Mouse (Mus musculus): ENCODE data around the gene Dld. TPM values are rescaled to one million over a fixed set of nuclear protein-coding genes. Genes with fewer than 3 reads are reported as not detected.

Gene Dld
- polyA plus RNA-seq, 1 experiment from 2014 or later: 71.4 TPM

- no peaks in the 10 kb centered on the region for H3K9me3 ChIP-seq (ENCODE audit: low read length)
- TF ChIP-seq EP300 (IDR thresholded peaks at IDR 0.05) (no peak), CTCF (IDR thresholded peaks at IDR 0.05) (peak; percentile 83)
- H3K4me2 ChIP-seq (replicated peaks; ENCODE audit: low read depth, low read length): no peak overlapping the region
- no peaks in the 10 kb centered on the region for H3K4me1 ChIP-seq (ENCODE audit: insufficient read depth, low read depth, low read length)
- H3K36me3 ChIP-seq (ENCODE audit: insufficient read depth, low read length): no peaks in the 10 kb centered on the region
- peak; percentile 76 for ATAC-seq
- H3K27ac ChIP-seq (ENCODE audit: low read length): no peak overlapping the region
- no peak overlapping the region for H3K9ac ChIP-seq (replicated peaks; ENCODE audit: low read depth)
- 30% methylated on average over 9 of the region's 9 CpGs for WGBS
- DNase-seq (ENCODE audit: low spot score): peak; percentile 91
- H3K27me3 ChIP-seq (replicated peaks; ENCODE audit: insufficient read depth, low read length): no peaks in the 10 kb centered on the region
- no peak overlapping the region for H3K4me3 ChIP-seq (ENCODE audit: low read depth, low read length)
These were observed 23.5 kb upstream of the Dld start for GRCm38 (mm10) chr12:31374603-31375282.

GRCm38 (mm10) chr12:31369656-31370055 is 18.4 kb upstream of the Dld start:
- Histone ChIP-seq H3K4me2 (replicated peaks; ENCODE audit: low read depth, low read length) (no peak overlapping the region), H3K4me1 (ENCODE audit: insufficient read depth, low read depth, low read length) (no peaks in the 10 kb centered on the region), H3K36me3 (ENCODE audit: insufficient read depth, low read length) (no peaks in the 10 kb centered on the region), H3K27me3 (replicated peaks; ENCODE audit: insufficient read depth, low read length) (no peaks in the 10 kb centered on the region), H3K9ac (replicated peaks; ENCODE audit: low read depth) (no peak overlapping the region), H3K27ac (ENCODE audit: low read length) (no peak overlapping the region), H3K9me3 (ENCODE audit: low read length) (no peaks in the 10 kb centered on the region), H3K4me3 (ENCODE audit: low read depth, low read length) (no peak overlapping the region)
- no peak for DNase-seq (ENCODE audit: low spot score)
- no peak for ATAC-seq
- WGBS: 61% methylated on average over 7 of the region's 7 CpGs
- peak; percentile 21; the same call in 1 of the 2 replicates for TF ChIP-seq CTCF (IDR thresholded peaks at IDR 0.05)
- no peak for TF ChIP-seq EP300 (IDR thresholded peaks at IDR 0.05)

GRCm38 (mm10) chr12:31369118-31369517 is 17.9 kb upstream of the Dld start:
- Histone ChIP-seq H3K27ac (ENCODE audit: low read length) (no peak overlapping the region), H3K4me2 (replicated peaks; ENCODE audit: low read depth, low read length) (no peak overlapping the region), H3K27me3 (replicated peaks; ENCODE audit: insufficient read depth, low read length) (no peaks in the 10 kb centered on the region), H3K4me1 (ENCODE audit: insufficient read depth, low read depth, low read length) (no peaks in the 10 kb centered on the region), H3K9ac (replicated peaks; ENCODE audit: low read depth) (no peak overlapping the region), H3K4me3 (ENCODE audit: low read depth, low read length) (no peak overlapping the region), H3K36me3 (ENCODE audit: insufficient read depth, low read length) (no peaks in the 10 kb centered on the region), H3K9me3 (ENCODE audit: low read length) (no peaks in the 10 kb centered on the region)
- no peak for ATAC-seq
- no peak for DNase-seq (ENCODE audit: low spot score)
- TF ChIP-seq CTCF (IDR thresholded peaks at IDR 0.05) (no peak), EP300 (IDR thresholded peaks at IDR 0.05) (no peak)
- 89% methylated on average over 1 of the region's 1 CpGs for WGBS

- TF ChIP-seq CTCF (IDR thresholded peaks at IDR 0.05) (no peak), EP300 (IDR thresholded peaks at IDR 0.05) (no peak)
- no peak for ATAC-seq
These were observed 16.5 kb upstream of the Dld start for GRCm38 (mm10) chr12:31367721-31368120.

GRCm38 (mm10) chr12:31366428-31366827 is 15.2 kb upstream of the Dld start:
- H3K4me2 ChIP-seq (replicated peaks; ENCODE audit: low read depth, low read length): no peak overlapping the region
- H3K4me1 ChIP-seq (ENCODE audit: insufficient read depth, low read depth, low read length): no peaks in the 10 kb centered on the region
- no peak overlapping the region for H3K9ac ChIP-seq (replicated peaks; ENCODE audit: low read depth)
- DNase-seq (ENCODE audit: low spot score) (no peak), ATAC-seq (no peak)
- no peaks in the 10 kb centered on the region for H3K36me3 ChIP-seq (ENCODE audit: insufficient read depth, low read length)
- H3K27ac ChIP-seq (ENCODE audit: low read length): no peak overlapping the region
- H3K27me3 ChIP-seq (replicated peaks; ENCODE audit: insufficient read depth, low read length): no peaks in the 10 kb centered on the region
- 73% methylated on average over 3 of the region's 3 CpGs for WGBS
- H3K4me3 ChIP-seq (ENCODE audit: low read depth, low read length): no peak overlapping the region
- H3K9me3 ChIP-seq (ENCODE audit: low read length): no peaks in the 10 kb centered on the region
- TF ChIP-seq EP300 (IDR thresholded peaks at IDR 0.05) (no peak), CTCF (IDR thresholded peaks at IDR 0.05) (no peak)

More at GRCm38 (mm10) chr12:31367721-31368120, 16.5 kb upstream of the Dld start:
- H3K4me3 ChIP-seq (ENCODE audit: low read depth, low read length): no peak overlapping the region
- no peak overlapping the region for H3K27ac ChIP-seq (ENCODE audit: low read length)
- no peaks in the 10 kb centered on the region for H3K36me3 ChIP-seq (ENCODE audit: insufficient read depth, low read length)
- H3K9me3 ChIP-seq (ENCODE audit: low read length): no peaks in the 10 kb centered on the region
- no peak for DNase-seq (ENCODE audit: low spot score)
- H3K9ac ChIP-seq (replicated peaks; ENCODE audit: low read depth): no peak overlapping the region
- H3K4me2 ChIP-seq (replicated peaks; ENCODE audit: low read depth, low read length): no peak overlapping the region
- 83% methylated on average over 5 of the region's 5 CpGs for WGBS
- no peaks in the 10 kb centered on the region for H3K27me3 ChIP-seq (replicated peaks; ENCODE audit: insufficient read depth, low read length)
- H3K4me1 ChIP-seq (ENCODE audit: insufficient read depth, low read depth, low read length): no peaks in the 10 kb centered on the region

GRCm38 (mm10) chr12:31350191-31350943 is 886 bp downstream of the Dld start:
- Histone ChIP-seq H3K4me3 (ENCODE audit: low read depth, low read length) (peak overlapping the region; percentile 93), H3K27me3 (replicated peaks; ENCODE audit: insufficient read depth, low read length) (no peaks in the 10 kb centered on the region), H3K9ac (replicated peaks; ENCODE audit: low read depth) (peak overlapping the region; percentile 89), H3K9me3 (ENCODE audit: low read length) (no peaks in the 10 kb centered on the region), H3K27ac (ENCODE audit: low read length) (peak overlapping the region; percentile 72; the same call in 1 of the 2 replicates), H3K36me3 (ENCODE audit: insufficient read depth, low read length) (no peaks in the 10 kb centered on the region), H3K4me1 (ENCODE audit: insufficient read depth, low read depth, low read length) (peaks cover 6% of the 10 kb centered on the region; the same call in 1 of the 2 replicates), H3K4me2 (replicated peaks; ENCODE audit: low read depth, low read length) (peak overlapping the region; percentile 89)
- DNase-seq (ENCODE audit: low spot score) (peak; percentile 39), ATAC-seq (no peak)
- 21% methylated on average over 15 of the region's 15 CpGs for WGBS
- no peak for TF ChIP-seq CTCF (IDR thresholded peaks at IDR 0.05)
- no peak for TF ChIP-seq EP300 (IDR thresholded peaks at IDR 0.05)

Measured in lung, postnatal 0 days (tissue).